Mouse (Mus musculus): Measurements from ENCODE around the gene Ptprq. TPM values are rescaled to one million over a fixed set of nuclear protein-coding genes. Genes with fewer than 3 reads are reported as not detected.

Gene Ptprq
- polyA plus RNA-seq, 1 experiment from 2014 or later, result 0.14 TPM

DNA sequence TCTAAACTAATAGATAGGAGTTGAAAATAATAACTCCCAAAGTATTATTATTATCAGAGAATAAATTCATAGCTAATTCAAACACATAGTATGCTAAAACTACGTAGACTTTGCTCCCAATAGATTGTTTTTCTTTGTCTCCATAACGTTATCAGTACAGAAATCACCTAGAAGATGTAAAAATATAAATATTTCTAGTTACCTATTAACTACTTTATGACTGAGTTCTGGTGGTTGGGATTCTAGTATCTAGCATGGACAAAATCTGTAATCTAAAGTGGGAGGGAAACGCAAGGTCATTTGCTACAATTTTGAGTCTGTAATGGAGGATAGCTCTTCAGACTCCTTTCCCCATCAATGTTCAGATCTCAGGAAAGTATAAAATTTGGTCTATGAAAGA is 18.9 kb downstream of the Ptprq start:
- ATAC-seq (ENCODE audit: low FRiP score, low read depth), result no peak
- Histone ChIP-seq H3K4me2 (replicated peaks) (no peak overlapping the region), H3K9me3 (no peaks in the 10 kb centered on the region), H3K4me1 (no peaks in the 10 kb centered on the region), H3K4me3 (no peak overlapping the region), H3K9ac (no peak overlapping the region), H3K27me3 (replicated peaks) (no peaks in the 10 kb centered on the region), H3K36me3 (no peaks in the 10 kb centered on the region), H3K27ac (no peak overlapping the region)
- 86% methylated on average over 3 of the region's 3 CpGs for WGBS

DNA sequence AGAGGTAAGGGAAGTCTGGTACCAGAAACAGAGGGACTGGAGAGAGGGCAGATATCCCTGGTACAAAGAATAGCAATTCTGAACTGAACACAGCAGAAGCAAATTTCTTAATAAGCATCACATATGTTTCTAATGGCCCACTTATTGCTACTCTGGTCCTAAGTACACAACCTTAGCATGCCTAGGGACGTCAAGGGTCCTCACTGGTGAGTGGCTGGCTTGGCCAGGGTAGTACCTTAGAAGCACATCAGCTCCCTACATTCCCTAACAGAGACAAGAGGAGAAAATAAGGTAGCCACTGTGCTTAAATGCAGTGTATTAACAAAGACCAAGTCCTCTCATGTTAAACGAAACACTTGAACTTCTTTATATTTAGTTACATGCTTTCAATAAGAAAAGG is 21.1 kb downstream of the Ptprq start:
- Histone ChIP-seq H3K9ac (no peak overlapping the region), H3K36me3 (no peaks in the 10 kb centered on the region), H3K27ac (no peak overlapping the region), H3K4me1 (no peaks in the 10 kb centered on the region), H3K9me3 (no peaks in the 10 kb centered on the region), H3K4me3 (no peak overlapping the region), H3K27me3 (replicated peaks) (no peaks in the 10 kb centered on the region), H3K4me2 (replicated peaks) (no peak overlapping the region)
- 78% methylated on average over 2 of the region's 2 CpGs for WGBS
- no peak for ATAC-seq (ENCODE audit: low FRiP score, low read depth)

DNA sequence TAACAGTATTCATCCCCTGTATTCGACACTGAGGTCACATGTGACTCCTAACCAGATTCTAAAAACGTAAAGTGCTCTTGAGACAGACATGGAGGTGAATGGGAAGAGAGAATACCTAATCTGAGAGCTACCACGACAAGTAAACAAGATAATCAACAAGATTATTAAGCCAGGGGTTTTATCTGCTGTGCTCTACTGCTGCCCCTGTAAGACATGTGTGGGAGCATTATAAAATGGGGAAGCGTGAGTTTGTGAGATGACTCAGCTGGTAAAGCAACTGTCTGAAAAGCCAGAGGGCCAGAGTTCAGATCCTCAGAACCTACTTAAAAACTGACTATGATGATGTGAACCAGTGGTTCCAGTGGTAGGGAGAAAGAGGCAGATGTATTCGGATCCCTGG is 22.7 kb downstream of the Ptprq start:
- 85% methylated on average over 5 of the region's 5 CpGs for WGBS
- no peak for ATAC-seq (ENCODE audit: low FRiP score, low read depth)
- H3K9me3 ChIP-seq, result no peaks in the 10 kb centered on the region

DNA sequence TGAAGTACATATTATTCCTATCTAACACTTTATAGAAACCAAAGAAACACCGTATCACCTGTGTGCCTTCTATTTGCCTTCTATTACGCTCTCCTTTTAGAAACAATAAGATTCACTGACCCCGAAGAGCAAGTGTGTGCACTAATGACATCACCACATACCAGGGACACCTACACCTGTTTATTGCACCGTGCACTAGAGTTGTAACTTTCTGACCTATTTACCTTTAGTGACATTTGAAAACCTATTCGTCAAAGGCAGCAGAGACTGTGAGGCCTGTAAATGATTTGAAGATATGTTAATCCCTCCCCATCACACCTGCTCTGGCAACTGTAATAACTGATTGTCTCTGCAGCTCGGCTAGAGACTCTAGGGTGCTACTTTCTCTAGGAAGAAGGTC is 32.5 kb downstream of the Ptprq start:
- Histone ChIP-seq H3K9me3 (no peaks in the 10 kb centered on the region), H3K4me2 (replicated peaks) (no peak overlapping the region), H3K4me3 (no peak overlapping the region), H3K9ac (no peak overlapping the region), H3K4me1 (no peaks in the 10 kb centered on the region), H3K27ac (no peak overlapping the region), H3K36me3 (no peaks in the 10 kb centered on the region), H3K27me3 (replicated peaks) (no peaks in the 10 kb centered on the region)
- no peak for ATAC-seq (ENCODE audit: low FRiP score, low read depth)
- 82% methylated on average over 6 of the region's 6 CpGs for WGBS

More for the DNA sequence above, 22.7 kb downstream of the Ptprq start:
- H3K4me2 ChIP-seq (replicated peaks), result no peak overlapping the region
- no peak overlapping the region for H3K4me3 ChIP-seq
- no peak overlapping the region for H3K27ac ChIP-seq
- H3K4me1 ChIP-seq, result no peaks in the 10 kb centered on the region
- no peaks in the 10 kb centered on the region for H3K36me3 ChIP-seq
- H3K27me3 ChIP-seq (replicated peaks), result no peaks in the 10 kb centered on the region
- no peak overlapping the region for H3K9ac ChIP-seq

DNA sequence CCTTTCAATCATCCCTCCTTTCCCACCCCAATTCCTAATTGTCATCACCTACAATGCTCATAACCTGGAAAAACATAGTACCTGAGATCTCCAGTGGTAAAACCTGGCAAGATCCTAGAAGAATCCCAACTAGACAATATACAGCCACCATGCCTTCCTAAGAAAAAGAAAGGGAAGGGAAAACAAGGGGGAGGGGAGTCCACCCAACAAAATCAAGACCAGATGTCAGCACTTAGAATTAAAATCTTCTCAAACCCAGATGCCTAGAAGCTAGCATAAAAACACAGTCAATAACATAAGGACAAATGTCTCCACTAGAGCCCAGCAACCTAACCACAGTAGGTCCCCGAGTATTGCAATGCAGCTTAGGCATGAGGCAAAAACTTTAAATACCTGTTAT is 43.9 kb downstream of the Ptprq start:
- 72% methylated on average over 1 of the region's 1 CpGs for WGBS
- H3K9ac ChIP-seq, result no peak overlapping the region
- no peaks in the 10 kb centered on the region for H3K36me3 ChIP-seq
- no peak overlapping the region for H3K27ac ChIP-seq
- no peak overlapping the region for H3K4me2 ChIP-seq (replicated peaks)
- H3K4me1 ChIP-seq, result no peaks in the 10 kb centered on the region
- no peaks in the 10 kb centered on the region for H3K27me3 ChIP-seq (replicated peaks)
- no peaks in the 10 kb centered on the region for H3K9me3 ChIP-seq
- ATAC-seq (ENCODE audit: low FRiP score, low read depth), result no peak
- H3K4me3 ChIP-seq, result no peak overlapping the region

GRCm38 (mm10) chr10:107668374-107669094 is 51.3 kb downstream of the Ptprq start:
- H3K27me3 ChIP-seq (replicated peaks), result no peaks in the 10 kb centered on the region
- WGBS, result 72% methylated on average over 4 of the region's 4 CpGs

DNA sequence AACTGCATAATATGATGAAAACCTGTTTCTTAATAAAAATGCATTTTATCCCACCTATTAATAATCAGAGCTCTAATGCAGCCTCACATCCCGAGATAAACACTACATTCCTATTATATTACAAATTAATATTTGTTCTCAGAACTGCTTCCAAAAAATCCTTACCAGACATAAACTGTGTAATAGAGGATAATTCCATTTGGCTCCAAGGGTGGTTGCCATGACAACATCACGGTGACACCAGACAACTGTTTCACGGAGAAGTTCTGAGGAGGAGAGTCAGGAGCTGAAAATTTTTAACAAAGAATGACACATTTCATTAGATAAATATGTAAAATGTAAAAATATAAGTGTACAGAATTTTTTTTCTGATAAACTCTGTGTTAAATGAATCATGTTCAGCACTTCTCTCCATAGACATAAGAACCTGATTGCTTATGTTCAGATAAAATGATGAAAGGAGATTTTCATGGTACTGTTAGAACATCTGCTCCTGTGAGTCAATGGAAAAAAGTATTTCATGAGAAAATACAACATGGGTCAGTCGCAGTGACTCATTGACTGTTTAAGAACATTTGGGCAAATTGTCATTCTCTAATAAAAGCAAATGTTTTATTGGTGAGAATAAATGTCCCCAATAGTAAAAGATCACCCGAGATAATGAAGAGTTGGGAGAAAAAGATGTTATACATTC is 57.3 kb downstream of the Ptprq start:
- no peak for ATAC-seq (ENCODE audit: low FRiP score, low read depth)
- no peaks in the 10 kb centered on the region for H3K27me3 ChIP-seq (replicated peaks)
- WGBS, result 50% methylated on average over 5 of the region's 5 CpGs

More at GRCm38 (mm10) chr10:107668374-107669094, 51.3 kb downstream of the Ptprq start:
- no peaks in the 10 kb centered on the region for H3K36me3 ChIP-seq
- ATAC-seq (ENCODE audit: low FRiP score, low read depth), result no peak
- no peak overlapping the region for H3K4me2 ChIP-seq (replicated peaks)
- H3K27ac ChIP-seq, result no peak overlapping the region
- H3K9ac ChIP-seq, result no peak overlapping the region
- no peaks in the 10 kb centered on the region for H3K9me3 ChIP-seq
- no peak overlapping the region for H3K4me3 ChIP-seq
- no peaks in the 10 kb centered on the region for H3K4me1 ChIP-seq

GRCm38 (mm10) chr10:107661970-107662369 is 57.9 kb downstream of the Ptprq start:
- no peak overlapping the region for H3K4me3 ChIP-seq
- 90% methylated on average over 3 of the region's 3 CpGs for WGBS
- no peaks in the 10 kb centered on the region for H3K27me3 ChIP-seq (replicated peaks)
- H3K36me3 ChIP-seq, result no peaks in the 10 kb centered on the region
- no peak overlapping the region for H3K9ac ChIP-seq
- H3K4me2 ChIP-seq (replicated peaks), result no peak overlapping the region
- ATAC-seq (ENCODE audit: low FRiP score, low read depth), result no peak
- H3K4me1 ChIP-seq, result no peaks in the 10 kb centered on the region
- no peaks in the 10 kb centered on the region for H3K9me3 ChIP-seq
- no peak overlapping the region for H3K27ac ChIP-seq

More for the DNA sequence above, 57.3 kb downstream of the Ptprq start:
- Histone ChIP-seq H3K9me3 (no peaks in the 10 kb centered on the region), H3K27ac (no peak overlapping the region), H3K36me3 (no peaks in the 10 kb centered on the region), H3K4me3 (no peak overlapping the region), H3K9ac (no peak overlapping the region), H3K4me1 (no peaks in the 10 kb centered on the region), H3K4me2 (replicated peaks) (no peak overlapping the region)

GRCm38 (mm10) chr10:107659141-107659540 is 60.7 kb downstream of the Ptprq start:
- no peak overlapping the region for H3K4me2 ChIP-seq (replicated peaks)
- H3K4me3 ChIP-seq, result no peak overlapping the region
- no peak for ATAC-seq (ENCODE audit: low FRiP score, low read depth)
- no peak overlapping the region for H3K9ac ChIP-seq
- 91% methylated on average over 2 of the region's 2 CpGs for WGBS
- no peaks in the 10 kb centered on the region for H3K27me3 ChIP-seq (replicated peaks)
- H3K27ac ChIP-seq, result no peak overlapping the region
- H3K9me3 ChIP-seq, result no peaks in the 10 kb centered on the region
- no peaks in the 10 kb centered on the region for H3K4me1 ChIP-seq
- no peaks in the 10 kb centered on the region for H3K36me3 ChIP-seq

DNA sequence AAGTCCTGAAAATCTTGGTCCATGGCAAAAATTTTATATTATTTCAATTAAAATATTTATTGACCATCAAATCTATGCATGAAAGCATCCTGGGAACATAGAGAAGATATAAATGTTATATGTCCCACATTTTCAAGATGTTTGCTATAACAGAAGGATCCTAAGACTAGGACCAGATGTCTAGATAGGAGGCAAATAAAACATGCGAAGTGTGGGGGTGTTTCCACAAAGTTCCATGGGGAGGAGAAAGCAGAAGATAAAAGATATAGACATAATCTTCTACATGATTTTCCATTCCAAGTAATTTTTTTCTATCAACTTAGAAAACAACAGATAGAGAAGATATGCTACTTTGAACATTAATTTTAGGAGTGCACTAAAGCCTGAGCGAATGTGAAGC is 70.2 kb downstream of the Ptprq start:
- no peaks in the 10 kb centered on the region for H3K9me3 ChIP-seq
- ATAC-seq (ENCODE audit: low FRiP score, low read depth), result no peak
- 91% methylated on average over 2 of the region's 2 CpGs for WGBS

DNA sequence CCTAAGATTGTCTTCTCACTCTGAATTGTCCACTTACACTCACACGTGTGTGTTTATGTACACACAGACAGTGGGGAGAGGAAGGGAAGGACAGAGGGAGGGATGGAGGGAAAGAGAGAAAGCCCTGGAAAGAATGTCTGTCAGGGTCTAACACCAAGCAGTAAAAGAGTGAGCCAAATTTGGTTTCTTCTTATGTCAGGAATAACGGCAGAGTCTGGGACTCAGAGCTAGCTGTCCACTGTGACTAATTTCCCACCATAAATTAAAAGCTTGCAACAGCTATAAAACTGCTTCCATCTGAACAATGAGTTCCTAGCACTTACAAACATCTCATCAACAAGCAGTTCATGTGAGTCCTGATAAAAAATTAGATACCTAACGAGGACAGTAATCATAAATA is 91.7 kb downstream of the Ptprq start:
- 34% methylated on average over 3 of the region's 3 CpGs for WGBS
- ATAC-seq (ENCODE audit: low FRiP score, low read depth), result no peak
- no peak overlapping the region for H3K9ac ChIP-seq
- H3K27ac ChIP-seq, result no peak overlapping the region
- no peaks in the 10 kb centered on the region for H3K9me3 ChIP-seq
- H3K4me3 ChIP-seq, result no peak overlapping the region
- no peaks in the 10 kb centered on the region for H3K27me3 ChIP-seq (replicated peaks)
- H3K36me3 ChIP-seq, result no peaks in the 10 kb centered on the region
- no peak overlapping the region for H3K4me2 ChIP-seq (replicated peaks)
- no peaks in the 10 kb centered on the region for H3K4me1 ChIP-seq

More for the DNA sequence above, 70.2 kb downstream of the Ptprq start:
- Histone ChIP-seq H3K4me2 (replicated peaks) (no peak overlapping the region), H3K4me3 (no peak overlapping the region), H3K36me3 (no peaks in the 10 kb centered on the region), H3K4me1 (no peaks in the 10 kb centered on the region), H3K9ac (no peak overlapping the region), H3K27me3 (replicated peaks) (no peaks in the 10 kb centered on the region), H3K27ac (no peak overlapping the region)

GRCm38 (mm10) chr10:107626648-107627047 is 93.2 kb downstream of the Ptprq start:
- no peaks in the 10 kb centered on the region for H3K27me3 ChIP-seq (replicated peaks)
- no peaks in the 10 kb centered on the region for H3K36me3 ChIP-seq
- H3K9ac ChIP-seq, result no peak overlapping the region
- H3K4me3 ChIP-seq, result no peak overlapping the region
- no peaks in the 10 kb centered on the region for H3K9me3 ChIP-seq
- WGBS, result 77% methylated on average over 1 of the region's 1 CpGs
- ATAC-seq (ENCODE audit: low FRiP score, low read depth), result no peak
- H3K27ac ChIP-seq, result no peak overlapping the region
- H3K4me2 ChIP-seq (replicated peaks), result no peak overlapping the region
- no peaks in the 10 kb centered on the region for H3K4me1 ChIP-seq

DNA sequence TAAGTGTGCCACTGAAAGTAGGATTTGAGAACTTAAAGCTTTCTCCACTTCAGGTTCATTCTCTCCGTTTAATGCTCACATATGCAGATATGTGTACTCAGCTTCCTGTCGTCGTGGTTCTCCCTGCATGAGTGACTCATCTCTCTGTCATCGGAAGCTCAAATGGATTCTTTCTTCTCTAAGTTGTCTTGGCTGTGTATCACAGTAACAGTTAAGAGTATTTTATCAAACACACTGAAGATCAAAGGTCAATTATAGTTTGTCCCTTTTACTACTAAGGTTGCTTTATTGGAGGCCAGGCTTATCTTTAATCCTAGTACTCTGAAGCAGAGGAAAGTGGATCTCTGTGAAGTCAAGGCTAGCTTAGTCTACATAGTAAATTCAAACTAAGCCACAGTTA is 95.6 kb downstream of the Ptprq start:
- Histone ChIP-seq H3K4me3 (no peak overlapping the region), H3K27ac (no peak overlapping the region), H3K36me3 (no peaks in the 10 kb centered on the region), H3K4me2 (replicated peaks) (no peak overlapping the region), H3K9me3 (no peaks in the 10 kb centered on the region), H3K9ac (no peak overlapping the region), H3K4me1 (no peaks in the 10 kb centered on the region), H3K27me3 (replicated peaks) (no peaks in the 10 kb centered on the region)
- WGBS, result 88% methylated on average over 4 of the region's 4 CpGs
- ATAC-seq (ENCODE audit: low FRiP score, low read depth), result no peak

All from neural tube, embryonic 12.5 days (tissue).